Mouse (Mus musculus) olfactory bulb, adult 2 months (tissue): ENCODE measurements around the gene Taar2.

Experiments
- CTCF ChIP-seq: fragments of 200-500 bp; IDR thresholded peaks from 2 replicates; pipeline ENCODE4 v1.5.1; 2012; ENCODE audit warnings: low read depth, mild to moderate bottlenecking, low read length, moderate library complexity; ENCODE audit not compliant: insufficient read depth
- POLR2A ChIP-seq: fragments of 200-500 bp; IDR thresholded peaks from 2 replicates; pipeline ENCODE4 v1.6.1; 2012; ENCODE audit warnings: mild to moderate bottlenecking, low read depth, low read length, moderate library complexity; ENCODE audit not compliant: insufficient read depth

DNA sequence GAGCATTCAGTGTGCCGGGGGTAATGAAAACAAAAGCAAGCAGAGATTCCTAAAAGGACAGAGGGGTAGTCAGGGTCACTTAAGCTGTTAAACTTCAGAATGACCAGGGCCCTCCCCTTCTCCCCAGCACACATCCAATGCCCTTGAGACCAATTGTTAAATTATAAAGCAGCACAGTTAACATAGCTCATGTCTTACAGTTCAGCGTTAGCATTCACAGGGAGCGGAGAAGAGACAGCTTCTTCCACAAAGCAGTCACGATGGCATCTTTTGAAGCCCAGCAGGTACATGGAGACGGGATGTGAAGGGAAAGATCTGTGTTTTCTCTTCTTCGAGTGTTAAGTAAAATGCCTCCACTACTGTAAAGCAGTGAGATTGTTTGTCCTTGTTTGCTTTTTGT is at the start of gene Taar2:
- TF ChIP-seq CTCF (no peak), POLR2A (no peak)
